Mouse (Mus musculus): ENCODE data around the gene Fam243. TPM values are rescaled to one million over a fixed set of nuclear protein-coding genes. Genes with fewer than 3 reads are reported as not detected.
A peak's percentile ranks its signal among the peaks of the same experiment; 100 is the strongest.

Fam243 gene
- polyA plus RNA-seq, 1 experiment, result not detected

DNA sequence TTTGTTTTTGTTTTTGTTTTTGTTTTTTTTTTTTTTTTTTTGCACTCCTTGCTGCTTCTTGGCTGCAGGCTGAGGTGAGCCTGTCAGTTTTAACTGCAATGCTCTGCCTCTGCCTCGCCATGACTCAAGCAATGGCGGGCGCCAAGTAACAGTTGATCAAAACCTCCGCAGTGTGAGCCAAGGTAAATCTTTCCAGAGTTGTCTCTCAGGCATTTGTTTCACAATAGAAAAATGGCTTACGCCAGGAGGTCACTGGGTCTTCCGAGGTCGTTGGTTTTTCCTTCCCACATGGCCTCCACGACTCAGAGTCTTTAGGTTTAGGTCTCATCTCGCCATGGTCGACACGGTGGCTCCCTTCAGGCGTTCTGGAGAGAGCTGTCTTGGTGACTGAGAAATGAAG, 32.1 kb upstream of the Fam243 start:
- H3K4me1 ChIP-seq (ENCODE audit: control insufficient read depth, insufficient read depth, low read length), result no peaks in the 10 kb centered on the region
- no peak overlapping the region for H3K27ac ChIP-seq (ENCODE audit: insufficient read depth, low read depth, low read length)
- no peak overlapping the region for H3K4me3 ChIP-seq (ENCODE audit: insufficient read depth, low read length)
- TF ChIP-seq CTCF (IDR thresholded peaks at IDR 0.05; ENCODE audit: low read depth, low read length), result no peak
- TF ChIP-seq POLR2A (IDR thresholded peaks at IDR 0.05; ENCODE audit: borderline replicate concordance, low read depth, low read length), result no peak

DNA sequence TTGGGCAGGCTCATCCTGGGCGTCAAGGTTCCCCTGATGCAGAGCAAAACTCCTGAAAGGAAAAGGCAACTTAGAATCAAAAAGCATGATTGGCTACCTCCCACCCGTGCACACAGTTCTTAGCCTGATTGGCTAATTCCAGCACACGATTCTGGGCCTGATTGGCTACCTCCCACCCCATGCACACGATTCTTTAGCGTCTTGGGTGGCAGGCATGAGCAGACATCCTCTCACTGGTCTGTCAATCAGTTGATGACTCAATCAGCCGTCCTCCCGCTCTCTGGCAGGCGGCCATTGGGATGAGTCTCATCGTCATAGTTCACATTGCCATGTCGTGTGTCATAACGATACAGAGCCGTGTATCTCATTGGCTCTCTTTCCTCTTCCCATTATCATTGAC, 27.7 kb upstream of the Fam243 start:
- TF ChIP-seq POLR2A (IDR thresholded peaks at IDR 0.05; ENCODE audit: borderline replicate concordance, low read depth, low read length), result no peak
- TF ChIP-seq CTCF (IDR thresholded peaks at IDR 0.05; ENCODE audit: low read depth, low read length), result no peak
- no peak overlapping the region for H3K4me3 ChIP-seq (ENCODE audit: insufficient read depth, low read length)
- H3K4me1 ChIP-seq (ENCODE audit: control insufficient read depth, insufficient read depth, low read length), result no peaks in the 10 kb centered on the region

DNA sequence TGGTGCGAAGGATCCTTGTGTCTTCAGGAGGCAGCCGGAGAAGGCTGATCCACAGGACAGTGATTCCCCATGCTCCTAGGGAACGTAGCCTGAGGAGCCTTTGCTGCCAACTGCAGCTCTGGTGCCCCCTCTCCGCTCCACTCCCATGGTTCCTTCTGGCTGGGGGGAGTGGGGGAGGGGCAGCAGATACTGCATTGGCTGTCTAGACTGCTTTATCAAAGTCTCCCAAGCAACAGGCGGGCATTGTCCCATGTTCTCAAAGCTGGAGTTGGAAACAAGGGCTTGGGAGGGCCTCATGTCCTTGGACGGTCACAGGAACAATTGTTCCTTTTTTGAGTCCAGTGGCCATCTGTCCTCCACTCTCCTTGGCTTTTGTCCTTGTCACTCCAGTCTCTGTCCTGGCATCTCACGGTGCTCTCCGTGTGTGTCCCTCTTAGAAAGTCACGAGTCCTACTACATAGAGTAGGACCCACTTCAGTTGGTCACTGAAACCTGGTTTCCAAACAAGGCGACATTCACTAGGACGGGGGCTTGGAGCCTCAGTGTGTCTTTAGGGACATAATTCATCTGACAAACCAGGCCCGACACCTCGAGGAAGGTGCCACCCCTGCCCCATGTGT, 25.2 kb upstream of the Fam243 start:
- TF ChIP-seq CTCF (IDR thresholded peaks at IDR 0.05; ENCODE audit: low read depth, low read length), result no peak
- Histone ChIP-seq H3K27ac (ENCODE audit: insufficient read depth, low read depth, low read length) (no peak overlapping the region), H3K4me3 (ENCODE audit: insufficient read depth, low read length) (no peak overlapping the region), H3K4me1 (ENCODE audit: control insufficient read depth, insufficient read depth, low read length) (no peaks in the 10 kb centered on the region)

More for the DNA sequence above, 27.7 kb upstream of the Fam243 start:
- no peak overlapping the region for H3K27ac ChIP-seq (ENCODE audit: insufficient read depth, low read depth, low read length)

DNA sequence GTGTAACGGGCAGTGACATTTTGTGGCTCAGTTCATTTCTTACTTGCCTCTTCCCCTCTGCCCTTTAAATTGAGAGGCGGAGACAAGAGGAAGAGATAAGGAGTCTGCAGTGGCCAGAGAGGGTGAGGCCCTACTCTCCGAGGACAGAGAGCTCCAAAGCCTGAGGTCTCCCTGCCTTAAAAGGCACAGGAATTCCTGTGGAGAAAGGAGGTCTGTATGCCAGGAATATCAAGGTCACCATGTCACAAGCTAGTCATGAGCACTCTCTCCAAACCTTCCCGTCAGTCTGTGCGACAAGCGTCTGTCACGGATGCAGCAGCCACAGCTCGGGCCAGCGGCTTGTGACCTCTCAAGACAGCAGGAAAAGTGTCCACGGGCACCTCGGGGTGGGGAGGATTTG, 23.9 kb upstream of the Fam243 start:
- no peaks in the 10 kb centered on the region for H3K4me1 ChIP-seq (ENCODE audit: control insufficient read depth, insufficient read depth, low read length)
- H3K27ac ChIP-seq (ENCODE audit: insufficient read depth, low read depth, low read length), result no peak overlapping the region
- H3K4me3 ChIP-seq (ENCODE audit: insufficient read depth, low read length), result no peak overlapping the region
- no peak for TF ChIP-seq POLR2A (IDR thresholded peaks at IDR 0.05; ENCODE audit: borderline replicate concordance, low read depth, low read length)
- TF ChIP-seq CTCF (IDR thresholded peaks at IDR 0.05; ENCODE audit: low read depth, low read length), result no peak

DNA sequence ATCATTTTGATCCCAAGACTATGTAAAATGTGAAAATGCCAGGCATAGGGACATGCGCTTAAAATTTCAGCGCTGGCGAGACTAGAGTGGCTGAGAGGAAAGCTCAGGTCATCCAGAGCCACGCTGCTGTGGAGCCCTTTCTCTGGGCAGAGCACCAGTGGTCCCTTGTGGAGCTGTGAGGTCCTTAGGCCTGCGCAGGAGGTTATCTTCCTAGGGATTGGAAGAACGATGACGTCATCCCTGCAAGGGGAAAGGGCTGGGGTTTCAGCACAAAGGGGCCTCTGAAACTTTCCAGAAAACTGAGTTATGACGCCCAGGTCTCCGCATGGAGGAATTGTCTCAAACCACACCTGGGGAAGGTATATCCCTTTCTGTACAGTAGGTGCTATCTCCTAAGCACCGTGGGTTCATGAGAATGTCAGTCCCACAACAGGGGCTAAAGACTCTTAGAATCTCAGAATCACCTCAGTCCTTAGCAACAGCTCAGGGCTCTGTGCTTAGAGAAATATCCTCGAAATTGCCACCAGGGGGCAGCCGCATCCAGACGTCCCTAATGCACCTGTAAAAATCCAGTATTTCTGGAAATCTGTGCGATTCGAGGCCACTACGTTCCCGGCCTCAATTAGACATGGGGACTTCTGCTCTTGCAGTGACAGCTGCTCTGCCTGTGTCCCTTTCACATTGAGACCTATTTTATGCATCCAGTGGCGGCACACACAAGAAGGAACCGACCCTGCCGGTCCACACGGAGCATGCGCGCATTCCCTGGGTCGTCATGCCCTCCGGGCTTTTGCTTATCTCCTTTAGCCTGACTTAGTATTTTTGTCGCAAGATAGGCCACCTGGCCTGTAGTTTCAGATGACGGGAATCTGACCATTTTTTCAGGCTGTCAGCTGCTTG, 19.6 kb upstream of the Fam243 start:
- no peaks in the 10 kb centered on the region for H3K4me1 ChIP-seq (ENCODE audit: control insufficient read depth, insufficient read depth, low read length)
- no peak overlapping the region for H3K27ac ChIP-seq (ENCODE audit: insufficient read depth, low read depth, low read length)
- TF ChIP-seq CTCF (IDR thresholded peaks at IDR 0.05; ENCODE audit: low read depth, low read length), result peak; percentile 93
- no peak for TF ChIP-seq POLR2A (IDR thresholded peaks at IDR 0.05; ENCODE audit: borderline replicate concordance, low read depth, low read length)
- peak overlapping the region; percentile 40 for H3K4me3 ChIP-seq (ENCODE audit: insufficient read depth, low read length)

DNA sequence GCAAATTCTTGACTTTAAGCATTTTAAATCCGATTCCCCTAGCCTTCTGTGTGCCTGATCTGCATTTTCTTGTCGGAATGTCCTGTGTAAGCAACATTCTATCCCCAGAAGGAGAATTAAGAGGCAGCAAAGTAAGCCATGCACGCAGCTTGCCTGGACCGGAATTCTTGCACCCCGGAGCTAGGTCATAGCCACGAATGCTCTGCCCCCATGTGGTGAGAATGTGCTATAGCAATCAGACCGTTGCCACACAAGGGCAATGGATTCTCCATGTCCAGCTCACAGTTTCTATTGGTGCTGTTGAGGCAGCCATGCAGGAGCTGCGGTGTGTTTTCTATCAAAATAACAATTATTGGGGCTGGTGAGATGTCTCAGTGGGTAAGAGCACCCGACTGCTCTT, 15.0 kb upstream of the Fam243 start:
- TF ChIP-seq POLR2A (IDR thresholded peaks at IDR 0.05; ENCODE audit: borderline replicate concordance, low read depth, low read length), result no peak
- TF ChIP-seq CTCF (IDR thresholded peaks at IDR 0.05; ENCODE audit: low read depth, low read length), result peak; percentile 67

DNA sequence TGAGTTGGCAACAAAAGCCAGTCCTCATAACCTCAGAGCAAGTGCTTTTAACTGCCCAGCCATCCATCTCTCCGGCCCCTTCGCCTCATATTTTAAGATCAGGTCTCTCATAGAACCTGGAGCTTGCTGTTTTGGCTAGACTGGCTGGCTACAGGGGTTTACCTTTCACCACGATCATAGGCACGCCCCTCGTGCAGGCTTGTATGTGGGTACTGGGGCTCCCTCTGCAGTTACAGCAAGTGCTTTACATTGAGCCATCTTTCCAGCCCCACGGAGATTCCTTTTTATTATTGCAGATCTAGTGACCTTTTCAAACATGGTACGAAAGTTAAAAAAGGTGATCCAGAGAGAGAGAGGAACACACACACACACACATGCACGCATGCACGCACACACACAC, 13.4 kb upstream of the Fam243 start:
- TF ChIP-seq POLR2A (IDR thresholded peaks at IDR 0.05; ENCODE audit: borderline replicate concordance, low read depth, low read length) (no peak), CTCF (IDR thresholded peaks at IDR 0.05; ENCODE audit: low read depth, low read length) (no peak)
- no peak overlapping the region for H3K4me3 ChIP-seq (ENCODE audit: insufficient read depth, low read length)
- no peak overlapping the region for H3K27ac ChIP-seq (ENCODE audit: insufficient read depth, low read depth, low read length)
- H3K4me1 ChIP-seq (ENCODE audit: control insufficient read depth, insufficient read depth, low read length), result no peaks in the 10 kb centered on the region

More for the DNA sequence above, 15.0 kb upstream of the Fam243 start:
- H3K4me1 ChIP-seq (ENCODE audit: control insufficient read depth, insufficient read depth, low read length), result no peaks in the 10 kb centered on the region
- no peak overlapping the region for H3K27ac ChIP-seq (ENCODE audit: insufficient read depth, low read depth, low read length)
- H3K4me3 ChIP-seq (ENCODE audit: insufficient read depth, low read length), result no peak overlapping the region

DNA sequence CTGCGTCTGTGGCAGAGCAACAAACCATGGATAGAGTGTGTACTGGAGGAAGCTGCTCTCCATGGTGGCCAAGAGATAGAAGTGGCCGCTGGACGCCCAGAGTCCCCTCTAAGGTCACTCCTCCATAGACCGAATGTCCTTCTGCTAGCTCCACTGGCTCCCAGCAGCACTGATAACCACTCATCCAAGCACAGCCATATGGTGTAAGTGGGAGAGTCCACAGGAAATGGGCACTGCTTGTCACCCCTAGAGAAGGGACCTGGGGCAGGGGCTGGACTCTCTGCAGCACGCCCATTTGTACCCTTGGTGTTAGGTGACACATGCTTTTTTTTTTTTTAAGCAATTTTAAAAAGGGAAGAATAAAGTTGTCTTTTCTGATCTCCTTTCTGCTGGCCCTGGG, 9.7 kb upstream of the Fam243 start:
- no peak overlapping the region for H3K27ac ChIP-seq (ENCODE audit: insufficient read depth, low read depth, low read length)
- TF ChIP-seq CTCF (IDR thresholded peaks at IDR 0.05; ENCODE audit: low read depth, low read length), result no peak
- no peak for TF ChIP-seq POLR2A (IDR thresholded peaks at IDR 0.05; ENCODE audit: borderline replicate concordance, low read depth, low read length)

DNA sequence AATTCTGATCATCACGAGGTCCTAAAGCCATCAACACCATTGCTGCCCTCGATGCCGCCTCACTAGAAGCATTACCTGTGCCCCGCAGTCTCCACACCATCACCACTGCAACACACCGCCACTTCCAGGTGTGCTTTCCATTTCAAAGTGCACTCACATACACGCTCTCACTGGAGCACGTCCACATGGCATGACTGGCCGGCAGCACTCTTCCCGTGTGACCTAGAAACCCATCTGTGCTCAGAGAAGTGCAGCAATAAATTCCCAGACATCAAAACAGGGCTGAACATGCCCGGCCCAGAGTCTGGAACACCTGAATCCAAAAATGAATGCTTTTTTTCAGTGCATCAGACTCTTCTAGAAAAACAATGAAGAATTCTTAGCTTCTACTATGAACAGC, 6.7 kb upstream of the Fam243 start:
- Histone ChIP-seq H3K4me1 (ENCODE audit: control insufficient read depth, insufficient read depth, low read length) (no peaks in the 10 kb centered on the region), H3K27ac (ENCODE audit: insufficient read depth, low read depth, low read length) (no peak overlapping the region), H3K4me3 (ENCODE audit: insufficient read depth, low read length) (no peak overlapping the region)
- no peak for TF ChIP-seq POLR2A (IDR thresholded peaks at IDR 0.05; ENCODE audit: borderline replicate concordance, low read depth, low read length)
- TF ChIP-seq CTCF (IDR thresholded peaks at IDR 0.05; ENCODE audit: low read depth, low read length), result no peak

More for the DNA sequence above, 9.7 kb upstream of the Fam243 start:
- H3K4me3 ChIP-seq (ENCODE audit: insufficient read depth, low read length), result no peak overlapping the region
- H3K4me1 ChIP-seq (ENCODE audit: control insufficient read depth, insufficient read depth, low read length), result no peaks in the 10 kb centered on the region

DNA sequence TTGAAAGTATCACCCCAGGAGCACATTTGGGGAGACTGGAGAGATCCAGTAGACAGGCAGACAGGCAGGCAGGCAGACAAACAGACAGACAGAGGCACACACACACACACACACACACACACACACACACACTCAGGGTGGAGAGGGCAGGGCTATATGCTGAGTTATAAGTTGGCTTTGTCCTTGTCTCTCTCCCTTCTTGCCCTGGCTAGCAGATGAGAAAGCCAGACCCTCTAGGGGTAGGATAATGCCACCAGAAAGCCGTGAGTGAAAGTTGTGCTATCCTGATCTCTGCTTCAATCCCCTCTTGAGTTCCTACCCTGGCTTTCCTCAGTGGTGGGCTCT, 3.8 kb upstream of the Fam243 start:
- Histone ChIP-seq H3K4me1 (ENCODE audit: control insufficient read depth, insufficient read depth, low read length) (no peaks in the 10 kb centered on the region), H3K4me3 (ENCODE audit: insufficient read depth, low read length) (no peak overlapping the region), H3K27ac (ENCODE audit: insufficient read depth, low read depth, low read length) (no peak overlapping the region)
- TF ChIP-seq POLR2A (IDR thresholded peaks at IDR 0.05; ENCODE audit: borderline replicate concordance, low read depth, low read length) (no peak), CTCF (IDR thresholded peaks at IDR 0.05; ENCODE audit: low read depth, low read length) (no peak)

All from bone marrow macrophage, adult 2 months (primary cell).